Comparison of ENCODE assay signal across 9 mouse cellular contexts in genomic region chr19:45045651-45046050, GRCm38 (mm10). TPM values are rescaled to one million over a fixed set of nuclear protein-coding genes. Genes with fewer than 3 reads are reported as not detected.
DNase-seq lines count a peak whose midpoint lies in the region; ATAC-seq and TF ChIP-seq lines count a peak whose summit lies in the region.
"Had no signal": no experiment of that assay in that cellular context is flagged by ENCODE, and none has a peak within 500 bp of the region (broad histone marks: within the 10 kb centered on the region; RNA-seq: fewer than 3 reads in every experiment).

Gene Pdzd7, minus strand, starts transcription at chr19:45045717.

- TF ChIP-seq POLR2A in MEL (IDR thresholded peaks at IDR 0.05; ENCODE audit: control insufficient read depth in 1 of 2, insufficient read depth in 1 of 2, low read depth in 1 of 2, low read length in 2 of 2, poor library complexity in 1 of 2), result no peak

- TF ChIP-seq RAD21 in MEL (IDR thresholded peaks at IDR 0.05; ENCODE audit: low read depth, low read length), result no peak

- H3K4me3 ChIP-seq in heart, embryonic 12.5 days, result peak within 1 kb of the TSS; percentile 63
- H3K4me3 ChIP-seq in MEL (ENCODE audit: control insufficient read depth in 1 of 2, insufficient read depth in 1 of 2, low read depth in 2 of 2, low read length in 2 of 2), result peak within 1 kb of the TSS; percentile 63 to 69; a peak in 3 of 4 replicates
- peak within 1 kb of the TSS; percentile 61 for H3K4me3 ChIP-seq in hindbrain, embryonic 10.5 days
- H3K4me3 ChIP-seq in midbrain, embryonic 10.5 days, result peak within 1 kb of the TSS; percentile 66

- H3K4me1 ChIP-seq in heart, embryonic 12.5 days (replicated peaks), result peaks cover 28% of the 10 kb centered on the region
- peaks cover 5 to 13% of the 10 kb centered on the region in 2 experiments; a peak in 3 of 4 replicates for H3K4me1 ChIP-seq in MEL (ENCODE audit: control insufficient read depth in 1 of 2, insufficient read depth in 2 of 2, low read length in 2 of 2)
- H3K4me1 ChIP-seq in hindbrain, embryonic 10.5 days (replicated peaks), result peaks cover 53% of the 10 kb centered on the region
- peaks cover 46% of the 10 kb centered on the region for H3K4me1 ChIP-seq in midbrain, embryonic 10.5 days

- H3K9ac ChIP-seq in heart, embryonic 12.5 days, result peak within 1 kb of the TSS; percentile 79; the same call in 1 of the 2 replicates
- H3K9ac ChIP-seq in MEL (ENCODE audit: control insufficient read depth, low read depth, low read length, poor library complexity, severe bottlenecking), result 0 out of 2 replicates have a peak within 1 kb of the TSS, but pooled peaks have one; percentile 9

- H3K9me3 ChIP-seq in heart, embryonic 12.5 days (replicated peaks), result no peaks in the 10 kb centered on the region
- H3K9me3 ChIP-seq in MEL (replicated peaks; ENCODE audit: insufficient read depth, low read length), result no peaks in the 10 kb centered on the region
- H3K9me3 ChIP-seq in hindbrain, embryonic 10.5 days, result no peaks in the 10 kb centered on the region
- no peaks in the 10 kb centered on the region for H3K9me3 ChIP-seq in midbrain, embryonic 10.5 days (replicated peaks)

- H3K27me3 ChIP-seq in heart, embryonic 12.5 days (replicated peaks), result peaks cover 57% of the 10 kb centered on the region
- H3K27me3 ChIP-seq in MEL (ENCODE audit: control insufficient read depth in 1 of 2, insufficient read depth in 2 of 2, low read length in 2 of 2), result peaks cover 5 to 11% of the 10 kb centered on the region in 2 experiments; a peak in 3 of 4 replicates
- H3K27me3 ChIP-seq in hindbrain, embryonic 10.5 days (ENCODE audit: insufficient read depth, poor library complexity, severe bottlenecking), result peaks cover 92% of the 10 kb centered on the region
- H3K27me3 ChIP-seq in midbrain, embryonic 10.5 days (ENCODE audit: low read depth, poor library complexity, severe bottlenecking), result peaks cover 84% of the 10 kb centered on the region

- H3K4me2 ChIP-seq in heart, embryonic 12.5 days, result peak within 1 kb of the TSS; percentile 83

- peaks cover 10% of the 10 kb centered on the region for H3K36me3 ChIP-seq in heart, embryonic 12.5 days
- peaks cover 0 to 5% of the 10 kb centered on the region in 2 experiments; a peak in 1 of 4 replicates for H3K36me3 ChIP-seq in MEL (ENCODE audit: control insufficient read depth in 1 of 2, insufficient read depth in 2 of 2, low read length in 2 of 2)
- H3K36me3 ChIP-seq in hindbrain, embryonic 10.5 days, result no peaks in the 10 kb centered on the region
- no peaks in the 10 kb centered on the region for H3K36me3 ChIP-seq in midbrain, embryonic 10.5 days

- no peak for TF ChIP-seq EP300 in MEL (IDR thresholded peaks at IDR 0.05; ENCODE audit: low read depth in 1 of 2, low read length in 2 of 2)

- H3K27ac ChIP-seq in heart, embryonic 12.5 days (ENCODE audit: poor library complexity, severe bottlenecking), result no peak within 1 kb of the TSS
- no peak within 1 kb of the TSS for H3K27ac ChIP-seq in MEL (ENCODE audit: control insufficient read depth, low read depth, low read length)
- peak within 1 kb of the TSS; percentile 86 for H3K27ac ChIP-seq in hindbrain, embryonic 10.5 days
- 0 out of 2 replicates have a peak within 1 kb of the TSS, but pooled peaks have one; percentile 84 for H3K27ac ChIP-seq in midbrain, embryonic 10.5 days (replicated peaks)

- 72% methylated on average over 5 of the region's 5 CpGs for WGBS in heart, embryonic 12.5 days
- 75% methylated on average over 5 of the region's 5 CpGs for WGBS in hindbrain, embryonic 10.5 days
- 83% methylated on average over 5 of the region's 5 CpGs for WGBS in midbrain, embryonic 10.5 days

- H3K79me2 ChIP-seq in MEL (ENCODE audit: control insufficient read depth, insufficient read depth, low read length, poor library complexity), result no peaks in the 10 kb centered on the region

- ATAC-seq in heart, embryonic 12.5 days (ENCODE audit: insufficient number of reproducible peaks, low FRiP score), result no peak

- TF ChIP-seq CTCF in MEL (IDR thresholded peaks at IDR 0.05 in 2 of 3, conservative IDR thresholded peaks at IDR 0.05 in 1 of 3; ENCODE audit: control insufficient read depth in 1 of 3, insufficient read depth in 1 of 3, low read depth in 2 of 3, low read length in 3 of 3, poor library complexity in 1 of 3, severe bottlenecking in 1 of 3), result no peak

- DNase-seq in heart, adult 18-20 months, result no peak
- DNase-seq in MEL (ENCODE audit: low read depth, low spot score), result no peak
- DNase-seq in hindbrain, embryonic 10.5 days (ENCODE audit: low spot score), result no peak
- DNase-seq in midbrain, embryonic 10.5 days (ENCODE audit: low spot score), result no peak
- no peak for DNase-seq in Muller cell, postnatal 12 days (ENCODE audit: inconsistent ontology term)
- no peak for DNase-seq in urinary bladder, postnatal 4 days (ENCODE audit: low spot score in 2 of 2)
- DNase-seq in urinary bladder, postnatal 36 days (ENCODE audit: low spot score in 2 of 2), result no peak
- DNase-seq: cerebellum, postnatal 25 days had no signal

TF ChIP-seq in MEL, 35 proteins besides CTCF, POLR2A, EP300 and RAD21:
- TF ChIP-seq TCF12 (IDR thresholded peaks at IDR 0.05; ENCODE audit: low read depth, low read length) (no peak), JUND (IDR thresholded peaks at IDR 0.05; ENCODE audit: low read depth, low read length) (no peak), RCOR1 (IDR thresholded peaks at IDR 0.05; ENCODE audit: low read depth, low read length) (no peak), MEF2A (IDR thresholded peaks at IDR 0.05; ENCODE audit: extremely low read depth, insufficient replicate concordance, low read depth, low read length, poor library complexity, severe bottlenecking) (no peak), USF2 (IDR thresholded peaks at IDR 0.05; ENCODE audit: borderline replicate concordance in 1 of 2, insufficient read depth in 1 of 2, low read depth in 1 of 2, low read length in 2 of 2) (no peak), POLR2AphosphoS2 (IDR thresholded peaks at IDR 0.05; ENCODE audit: low read length) (no peak), ZNF384 (IDR thresholded peaks at IDR 0.05; ENCODE audit: low read depth, low read length) (no peak), MAFK (IDR thresholded peaks at IDR 0.05; ENCODE audit: borderline replicate concordance, low read depth, low read length) (no peak), E2F4 (IDR thresholded peaks at IDR 0.05; ENCODE audit: borderline replicate concordance, low read depth, low read length) (no peak), MAX (IDR thresholded peaks at IDR 0.05; ENCODE audit: low read length) (no peak), ZKSCAN1 (IDR thresholded peaks at IDR 0.05; ENCODE audit: low read depth, low read length) (no peak)

RNA-seq across cellular contexts. Expression of gene Pdzd7, which starts in this region (rescaled TPM):
- polyA plus RNA-seq in heart, embryonic 12.5 days (2016; fragmentation: Nextera tagmentation; extraction: Ambion mirVana), result 0.09 and 0.18 TPM in 2 replicates
- total RNA-seq in heart, adult 18-20 months (2021), result not detected
- 0.08 and 0.10 TPM in 2 replicates for total RNA-seq in MEL (2012; rRNA removed)
- under 1 TPM in 1 of 2 experiments, not detected in 1; 0.56 TPM for polyA plus RNA-seq in MEL (2012; ENCODE audit: insufficient read depth in 1 of 2, insufficient read length in 2 of 2, low read depth in 1 of 2, low replicate concordance in 2 of 2, missing spikeins in 1 of 2)
- polyA plus RNA-seq in hindbrain, embryonic 10.5 days (2016; fragmentation: Nextera tagmentation; extraction: Ambion mirVana), result 0.26 and 0.40 TPM in 2 replicates
- polyA plus RNA-seq in midbrain, embryonic 10.5 days (2016; fragmentation: Nextera tagmentation; extraction: Ambion mirVana), result 0.19 and 0.34 TPM in 2 replicates

Comparison
In these comparisons a context has a peak if more than half of its experiments do, and no peak if none do; other contexts are left out.
1. H3K27ac ChIP-seq: peak in hindbrain, embryonic 10.5 days (single experiment) and midbrain, embryonic 10.5 days (single experiment); none in heart, embryonic 12.5 days (single experiment) and MEL (single experiment).
2. Peak in every context shown above with its lines, with median percentiles within 50 percentile points of each other: H3K4me3 ChIP-seq.